Mouse (Mus musculus) gastrocnemius, postnatal 10 days (tissue): ENCODE results near the gene Lancl1. TPM values are rescaled to one million over a fixed set of nuclear protein-coding genes. Genes with fewer than 3 reads are reported as not detected.

ENCODE experiments used
- total RNA-seq, 2 experiments: library from RNA; stranded (reverse); gene quantifications; 2 replicates each; pipeline ENCODE4 v1.2.3; 2021

Lancl1 gene
- total RNA-seq, 2 experiments from 2014 or later, result 29.8 to 36.0 TPM

Other genes starting within 250 kb of the Lancl1 start
- gene Kansl1l, start 221.3 kb downstream of the Lancl1 start, total RNA-seq, result 10 to 100 TPM; 20.0 to 21.4 TPM
- gene Acadl, start 175.6 kb downstream of the Lancl1 start, total RNA-seq, result 100 to 1,000 TPM; 339 to 357 TPM
- over 10,000 TPM; 26,825 to 29,046 TPM for gene Myl1, start 93.5 kb downstream of the Lancl1 start, total RNA-seq
- under 1 TPM; 0.20 to 0.21 TPM for gene Cps1, start 84.2 kb upstream of the Lancl1 start, total RNA-seq